Mouse (Mus musculus) gastrocnemius, postnatal 36 days (tissue): Measurements from ENCODE around the gene Eci3. TPM values are rescaled to one million over a fixed set of nuclear protein-coding genes. Genes with fewer than 3 reads are reported as not detected.

Source experiments
- DNase-seq, 2 experiments: peaks; one replicate each; pipeline ENCODE4 v3.0.0; 2022
- intact Hi-C: fragments of 180-260 bp; cut with DNase I; formaldehyde crosslinking; loops from one replicate; pipeline ENCODE4 v1.15.1; 2025
- total RNA-seq, 2 experiments: library from RNA; stranded (reverse); gene quantifications; 2 replicates each; pipeline ENCODE4 v1.2.3; 2021

Gene Eci3
- total RNA-seq, 2 experiments from 2014 or later = 0.47 to 1.1 TPM

- intact Hi-C loops = no loop called here
- no peak for DNase-seq
These were observed 21.2 kb downstream of the Eci3 start for GRCm38 (mm10) chr13:34942370-34942769.

DNA sequence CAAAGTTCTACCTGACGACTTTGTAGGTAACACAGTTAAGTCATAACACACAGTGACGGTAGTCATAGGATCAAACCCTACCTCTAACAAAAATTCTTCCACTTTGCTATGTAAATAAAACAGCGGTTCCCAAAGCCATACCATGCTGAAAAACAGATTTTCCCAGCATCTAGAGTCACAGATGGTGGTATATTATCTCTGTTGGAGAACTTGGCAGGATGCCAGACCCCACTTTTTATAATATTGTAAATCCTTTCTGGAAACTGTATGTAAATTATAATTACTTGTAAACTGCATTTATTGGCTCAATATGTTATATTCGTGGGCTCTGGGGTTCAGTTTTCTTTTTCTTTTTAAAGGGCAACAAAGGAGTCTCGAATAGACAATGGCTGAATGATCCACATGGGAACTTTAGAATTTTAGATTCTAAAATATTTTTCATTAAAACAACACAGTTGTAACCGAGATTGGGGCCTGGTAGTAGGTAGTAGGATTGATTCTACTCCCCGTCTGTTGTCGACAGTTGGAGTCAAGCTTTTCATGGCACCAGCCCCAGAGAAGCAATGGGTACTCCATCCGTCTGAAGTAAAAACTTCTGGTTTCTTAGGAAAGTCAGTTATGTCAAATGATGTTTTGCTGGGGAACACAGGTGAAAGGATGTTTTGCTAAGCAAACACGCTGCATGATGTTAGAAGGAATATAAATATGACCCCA, 28.5 kb downstream of the Eci3 start:
- intact Hi-C loops = no loop called here
- no peak for DNase-seq

GRCm38 (mm10) chr13:34924210-34924609, 39.4 kb downstream of the Eci3 start, which contains the start of the genes Fam217a and 4933417A18Rik:
Gene Fam217a (minus strand): TSS chr13:34924310.
Gene 4933417A18Rik (plus strand): TSS chr13:34924409.
- intact Hi-C loops = no loop called here

GRCm38 (mm10) chr13:34916520-34917167, 47.0 kb downstream of the Eci3 start:
- intact Hi-C loops = no loop called here
- DNase-seq = no peak

More at GRCm38 (mm10) chr13:34924210-34924609, 39.4 kb downstream of the Eci3 start, which contains the start of the genes Fam217a and 4933417A18Rik:
- no peak for DNase-seq

DNA sequence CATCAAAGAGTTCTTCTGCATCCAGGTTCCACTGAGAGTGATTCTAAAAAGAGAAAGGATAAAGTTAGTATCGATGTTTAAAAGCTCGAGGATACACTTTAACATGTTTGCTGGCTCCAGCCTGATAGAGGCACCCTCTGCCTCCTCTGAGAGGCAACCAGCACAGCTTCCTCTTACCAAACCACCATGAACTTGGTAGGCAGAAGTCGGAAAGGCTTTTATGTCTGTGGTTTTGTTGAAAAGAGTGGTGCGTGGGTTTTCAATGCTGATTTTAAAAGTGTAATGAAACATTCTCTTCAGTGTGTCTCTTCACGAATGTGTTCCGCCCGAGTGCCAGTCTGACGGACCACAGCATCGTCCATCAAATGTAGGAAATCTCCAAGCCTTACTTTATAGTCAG, 49.0 kb downstream of the Eci3 start:
- no peak for DNase-seq
- intact Hi-C loops = no loop called here

Other genes with a start within 250 kb of the Eci3 start
- gene Fam50b, start 229.0 kb downstream of the Eci3 start, total RNA-seq = not detected
- gene Prpf4b, start 88.5 kb downstream of the Eci3 start, total RNA-seq = 10 to 100 TPM; 22.8 to 26.5 TPM
- under 1 TPM in 1 of 2 experiments, not detected in 1; 0.15 TPM for gene Fam217a, start 39.5 kb downstream of the Eci3 start, total RNA-seq
- gene 4933417A18Rik, start 39.4 kb downstream of the Eci3 start, total RNA-seq = not detected
- gene Eci2, start 63.3 kb upstream of the Eci3 start, total RNA-seq = 100 to 1,000 TPM in 1 of 2 experiments, 10 to 100 TPM in 1; 78.0 to 103 TPM